Mouse (Mus musculus): ENCODE measurements around the gene Map7d1. TPM values are rescaled to one million over a fixed set of nuclear protein-coding genes. Genes with fewer than 3 reads are reported as not detected.

Map7d1 gene
- polyA plus RNA-seq, 1 experiment from 2014 or later, result 34.7 TPM

GRCm38 (mm10) chr4:126194216-126194615 is 61.9 kb downstream of the Map7d1 start:
- no peaks in the 10 kb centered on the region for H3K27me3 ChIP-seq (ENCODE audit: control insufficient read depth, insufficient read depth, low read length)
- H3K9ac ChIP-seq (ENCODE audit: low read length), result no peak overlapping the region
- H3K4me1 ChIP-seq (ENCODE audit: control insufficient read depth, insufficient read depth, low read length), result peaks cover 26% of the 10 kb centered on the region
- ATAC-seq (replicated peaks; ENCODE audit: extremely low read depth, insufficient read depth, low FRiP score), result no peak
- peaks cover 18% of the 10 kb centered on the region for H3K36me3 ChIP-seq (ENCODE audit: control insufficient read depth, insufficient read depth)
- H3K9me3 ChIP-seq (replicated peaks; ENCODE audit: control insufficient read depth, low read length), result no peaks in the 10 kb centered on the region
- H3K4me2 ChIP-seq (ENCODE audit: low read depth, low read length), result no peak overlapping the region
- H3K27ac ChIP-seq (ENCODE audit: low read length), result no peak overlapping the region
- no peak overlapping the region for H3K4me3 ChIP-seq (ENCODE audit: low read length)

GRCm38 (mm10) chr4:126190636-126191035 is 65.5 kb downstream of the Map7d1 start:
- Histone ChIP-seq H3K4me2 (ENCODE audit: low read depth, low read length) (no peak overlapping the region), H3K36me3 (ENCODE audit: control insufficient read depth, insufficient read depth) (peaks cover 18% of the 10 kb centered on the region), H3K9me3 (replicated peaks; ENCODE audit: control insufficient read depth, low read length) (no peaks in the 10 kb centered on the region), H3K4me1 (ENCODE audit: control insufficient read depth, insufficient read depth, low read length) (peaks cover 2% of the 10 kb centered on the region; the same call in 1 of the 2 replicates), H3K9ac (ENCODE audit: low read length) (no peak overlapping the region), H3K4me3 (ENCODE audit: low read length) (no peak overlapping the region), H3K27ac (ENCODE audit: low read length) (no peak overlapping the region), H3K27me3 (ENCODE audit: control insufficient read depth, insufficient read depth, low read length) (no peaks in the 10 kb centered on the region)
- ATAC-seq (replicated peaks; ENCODE audit: extremely low read depth, insufficient read depth, low FRiP score), result no peak
- 92% methylated on average over 2 of the region's 2 CpGs for WGBS

- Histone ChIP-seq H3K27me3 (ENCODE audit: control insufficient read depth, insufficient read depth, low read length) (no peaks in the 10 kb centered on the region), H3K9ac (ENCODE audit: low read length) (no peak overlapping the region), H3K27ac (ENCODE audit: low read length) (no peak overlapping the region), H3K4me2 (ENCODE audit: low read depth, low read length) (no peak overlapping the region), H3K4me1 (ENCODE audit: control insufficient read depth, insufficient read depth, low read length) (peaks cover 2% of the 10 kb centered on the region; the same call in 1 of the 2 replicates), H3K36me3 (ENCODE audit: control insufficient read depth, insufficient read depth) (peaks cover 14% of the 10 kb centered on the region; the same call in 1 of the 2 replicates), H3K4me3 (ENCODE audit: low read length) (no peak overlapping the region), H3K9me3 (replicated peaks; ENCODE audit: control insufficient read depth, low read length) (no peaks in the 10 kb centered on the region)
- ATAC-seq (replicated peaks; ENCODE audit: extremely low read depth, insufficient read depth, low FRiP score), result no peak
- WGBS, result 76% methylated on average over 3 of the region's 3 CpGs
Measured at GRCm38 (mm10) chr4:126187096-126187495, 69.0 kb downstream of the Map7d1 start.

- no peaks in the 10 kb centered on the region for H3K9me3 ChIP-seq (replicated peaks; ENCODE audit: control insufficient read depth, low read length)
- no peak overlapping the region for H3K4me3 ChIP-seq (ENCODE audit: low read length)
- H3K36me3 ChIP-seq (ENCODE audit: control insufficient read depth, insufficient read depth), result peaks cover 21% of the 10 kb centered on the region
- 76% methylated on average over 5 of the region's 5 CpGs for WGBS
- no peak overlapping the region for H3K4me2 ChIP-seq (ENCODE audit: low read depth, low read length)
- peaks cover 2% of the 10 kb centered on the region; the same call in 1 of the 2 replicates for H3K4me1 ChIP-seq (ENCODE audit: control insufficient read depth, insufficient read depth, low read length)
- H3K27me3 ChIP-seq (ENCODE audit: control insufficient read depth, insufficient read depth, low read length), result no peaks in the 10 kb centered on the region
- H3K27ac ChIP-seq (ENCODE audit: low read length), result no peak overlapping the region
- H3K9ac ChIP-seq (ENCODE audit: low read length), result no peak overlapping the region
- ATAC-seq (replicated peaks; ENCODE audit: extremely low read depth, insufficient read depth, low FRiP score), result no peak
Measured at GRCm38 (mm10) chr4:126183034-126183433, 73.1 kb downstream of the Map7d1 start.

Other genes starting within 250 kb of the Map7d1 start
- gene Csf3r, start 231.8 kb downstream of the Map7d1 start, polyA plus RNA-seq (2015; fragmentation: Nextera tagmentation; extraction: Ambion mirVana), result 0.72 TPM in 2 replicates
- gene Mrps15, start 209.4 kb downstream of the Map7d1 start, polyA plus RNA-seq (2015; fragmentation: Nextera tagmentation; extraction: Ambion mirVana), result 128 and 133 TPM in 2 replicates
- 7.4 and 8.3 TPM in 2 replicates for gene Oscp1, start 197.8 kb downstream of the Map7d1 start, polyA plus RNA-seq (2015; fragmentation: Nextera tagmentation; extraction: Ambion mirVana)
- gene Lsm10, start 159.7 kb downstream of the Map7d1 start, polyA plus RNA-seq (2015; fragmentation: Nextera tagmentation; extraction: Ambion mirVana), result 41.7 and 47.2 TPM in 2 replicates
- gene Stk40, start 152.4 kb downstream of the Map7d1 start, polyA plus RNA-seq (2015; fragmentation: Nextera tagmentation; extraction: Ambion mirVana), result 24.5 and 26.6 TPM in 2 replicates
- 29.5 TPM in 2 replicates for gene Eva1b, start 108.6 kb downstream of the Map7d1 start, polyA plus RNA-seq (2015; fragmentation: Nextera tagmentation; extraction: Ambion mirVana)
- 2.7 and 3.4 TPM in 2 replicates for gene Sh3d21, start 92.9 kb downstream of the Map7d1 start, polyA plus RNA-seq (2015; fragmentation: Nextera tagmentation; extraction: Ambion mirVana)
- 137 and 143 TPM in 2 replicates for gene Thrap3, start 53.6 kb downstream of the Map7d1 start, polyA plus RNA-seq (2015; fragmentation: Nextera tagmentation; extraction: Ambion mirVana)
- 78.1 and 81.3 TPM in 2 replicates for gene Trappc3, start 6.0 kb upstream of the Map7d1 start, polyA plus RNA-seq (2015; fragmentation: Nextera tagmentation; extraction: Ambion mirVana)
- gene Col8a2, start 30.4 kb upstream of the Map7d1 start, polyA plus RNA-seq (2015; fragmentation: Nextera tagmentation; extraction: Ambion mirVana), result 4.5 and 5.0 TPM in 2 replicates
- gene Adprhl2, start 65.4 kb upstream of the Map7d1 start, polyA plus RNA-seq (2015; fragmentation: Nextera tagmentation; extraction: Ambion mirVana), result 38.6 and 41.1 TPM in 2 replicates
- gene Tekt2, start 69.3 kb upstream of the Map7d1 start, polyA plus RNA-seq (2015; fragmentation: Nextera tagmentation; extraction: Ambion mirVana), result 2.3 and 2.7 TPM in 2 replicates
- gene Ago3, start 173.2 kb upstream of the Map7d1 start, polyA plus RNA-seq (2015; fragmentation: Nextera tagmentation; extraction: Ambion mirVana), result 11.4 and 13.4 TPM in 2 replicates
- 2.1 and 2.3 TPM in 2 replicates for gene Ago1, start 212.2 kb upstream of the Map7d1 start, polyA plus RNA-seq (2015; fragmentation: Nextera tagmentation; extraction: Ambion mirVana)